Mouse (Mus musculus) forebrain, postnatal 0 days (tissue): ENCODE measurements at regions not wholly inside any gene's neighbourhood (a gene's known extent, or its start where the extent isn't known, plus 50 kb on each side); places are given as distances from the start of the nearest gene placed in this dataset.

Experiments used
- ATAC-seq: fragments of 200-750 bp; cut with Nextera tagmentation; 2 replicates; pipeline ENCODE4 v1.8.0; 2017; ENCODE audit warnings: mild to moderate bottlenecking, moderate library complexity
- DNase-seq: peaks from one replicate; pipeline ENCODE4 v3.0.0-alpha.2; 2015
- H3K27ac ChIP-seq: fragments of 300-500 bp; sonication (generic); 2 replicates; pipeline ENCODE4 v1.5.1; 2014; ENCODE audit warnings: low read depth, mild to moderate bottlenecking, antibody characterized with exemption, low read length, moderate library complexity, mixed read lengths
- H3K27me3 ChIP-seq: fragments of 300-500 bp; sonication (generic); 2 replicates; pipeline ENCODE4 v1.6.1; 2014; ENCODE audit warnings: mild to moderate bottlenecking, low read length, mixed read lengths; ENCODE audit not compliant: insufficient read depth
- H3K36me3 ChIP-seq: fragments of 300-500 bp; sonication (generic); 2 replicates; pipeline ENCODE4 v1.6.1; 2014; ENCODE audit warnings: mild to moderate bottlenecking, moderate library complexity; ENCODE audit not compliant: insufficient read depth
- H3K4me1 ChIP-seq: fragments of 300-500 bp; sonication (generic); 2 replicates; pipeline ENCODE4 v1.6.1; 2014; ENCODE audit warnings: antibody characterized with exemption; ENCODE audit not compliant: insufficient read depth
- H3K4me2 ChIP-seq: fragments of 300-500 bp; sonication (generic); 2 replicates; pipeline ENCODE4 v1.6.1; 2014; ENCODE audit warnings: low read depth, mild to moderate bottlenecking, moderate library complexity
- H3K4me3 ChIP-seq: fragments of 300-500 bp; sonication (generic); 2 replicates; pipeline ENCODE4 v1.5.1; 2014; ENCODE audit warnings: low read depth, low read length, mixed read lengths
- H3K9ac ChIP-seq: fragments of 300-500 bp; sonication (generic); 2 replicates; pipeline ENCODE4 v1.6.1; 2014; ENCODE audit warnings: mild to moderate bottlenecking
- H3K9me3 ChIP-seq: fragments of 300-500 bp; sonication (generic); 2 replicates; pipeline ENCODE4 v1.6.1; 2016; ENCODE audit warnings: low read length
- CTCF ChIP-seq: sonication (generic); IDR thresholded peaks from 2 replicates; pipeline ENCODE4 v1.5.1; 2016; ENCODE audit warnings: antibody characterized with exemption, control low read depth, low read depth
- WGBS: fragments of 180-500 bp; shearing (Covaris S2); extraction: QIAGEN DNeasy Blood & Tissue Kit; methylation state at CpG from one replicate; pipeline ENCODE4 v1.1.7; 2014; 5-methylcytosine and 5-hydroxymethylcytosine counted together

- H3K36me3 ChIP-seq = no peaks in the 10 kb centered on the region
- no peak overlapping the region for H3K4me3 ChIP-seq
- no peak overlapping the region for H3K4me2 ChIP-seq
- no peaks in the 10 kb centered on the region for H3K9me3 ChIP-seq
- 43% methylated on average over 1 of the region's 1 CpGs for WGBS
- H3K27ac ChIP-seq = no peak overlapping the region
- no peak for TF ChIP-seq CTCF
- ATAC-seq (no peak), DNase-seq (no peak)
- H3K4me1 ChIP-seq = no peaks in the 10 kb centered on the region
- no peak overlapping the region for H3K9ac ChIP-seq
- no peaks in the 10 kb centered on the region for H3K27me3 ChIP-seq
These were observed 1012.5 kb upstream of the Ptprd start for GRCm38 (mm10) chr4:79224101-79224734.
